Mouse (Mus musculus) thymus, adult 18-20 months (tissue): ENCODE data around the gene Tspan17.

Experiments
- DNase-seq, 2 experiments: peaks; one replicate each; pipeline ENCODE4 v3.0.0; 2022; ENCODE audit warnings: mixed read lengths in 2 of 2

The Tspan17 gene

GRCm38 (mm10) chr13:54788740-54789560 is at the start of gene Tspan17:
Tspan17 (plus strand) TSS chr13:54789377.
- peak; percentile 66 to 72 for DNase-seq

- no peak for DNase-seq
These were observed 43.1 kb upstream of the Tspan17 start for GRCm38 (mm10) chr13:54746110-54746509.

GRCm38 (mm10) chr13:54746896-54747295 is 42.3 kb upstream of the Tspan17 start:
- no peak for DNase-seq

- DNase-seq = no peak
These were observed 41.0 kb upstream of the Tspan17 start for GRCm38 (mm10) chr13:54748190-54748589.

GRCm38 (mm10) chr13:54748721-54749060 is 40.5 kb upstream of the Tspan17 start:
- no peak for DNase-seq

GRCm38 (mm10) chr13:54749061-54749863 is 39.9 kb upstream of the Tspan17 start:
- no peak for DNase-seq

- DNase-seq = no peak
These were observed 39.2 kb upstream of the Tspan17 start, which contains the start of gene Gprin1 for GRCm38 (mm10) chr13:54749864-54750411. Gprin1 (minus strand) TSS chr13:54749874.

- no peak for DNase-seq
These were observed 38.5 kb upstream of the Tspan17 start for GRCm38 (mm10) chr13:54750699-54751098.

- DNase-seq = no peak
These were observed 36.5 kb upstream of the Tspan17 start for GRCm38 (mm10) chr13:54752656-54753055.

GRCm38 (mm10) chr13:54753733-54754132 is 35.4 kb upstream of the Tspan17 start:
- DNase-seq = no peak

- no peak for DNase-seq
These were observed 34.8 kb upstream of the Tspan17 start for GRCm38 (mm10) chr13:54754169-54755080.

GRCm38 (mm10) chr13:54755201-54755830 is 33.9 kb upstream of the Tspan17 start:
- no peak for DNase-seq

- DNase-seq = no peak
These were observed 32.9 kb upstream of the Tspan17 start for GRCm38 (mm10) chr13:54756156-54756712.

GRCm38 (mm10) chr13:54757093-54757830 is 31.9 kb upstream of the Tspan17 start:
- DNase-seq = no peak

- DNase-seq = peak in 1 of 2 experiments; percentile 15
These were observed 31.0 kb upstream of the Tspan17 start for GRCm38 (mm10) chr13:54758045-54758755.

- no peak for DNase-seq
These were observed 30.3 kb upstream of the Tspan17 start for GRCm38 (mm10) chr13:54758756-54759470.

GRCm38 (mm10) chr13:54759496-54759895 is 29.7 kb upstream of the Tspan17 start:
- DNase-seq = no peak

- no peak for DNase-seq
These were observed 28.9 kb upstream of the Tspan17 start for GRCm38 (mm10) chr13:54760164-54760795.

- no peak for DNase-seq
These were observed 28.3 kb upstream of the Tspan17 start for GRCm38 (mm10) chr13:54760906-54761305.
